Mouse (Mus musculus) embryonic facial prominence, embryonic 11.5 days (tissue): ENCODE data around the gene Gm4894. TPM values are rescaled to one million over a fixed set of nuclear protein-coding genes. Genes with fewer than 3 reads are reported as not detected.

Source experiments
- ATAC-seq: fragments of 200-750 bp; cut with Nextera tagmentation; replicated peaks from 2 replicates; pipeline ENCODE4 v1.8.0; 2017; ENCODE audit warnings: low read depth; ENCODE audit not compliant: insufficient number of reproducible peaks, low FRiP score, low TSS enrichment
- DNase-seq: peaks from one replicate; pipeline ENCODE4 v3.0.0-alpha.2; 2015; ENCODE audit warnings: low spot score
- H3K27ac ChIP-seq: fragments of 300-500 bp; sonication (generic); replicated peaks from 2 replicates; pipeline ENCODE4 v1.5.1; 2014; ENCODE audit warnings: mild to moderate bottlenecking, low read depth, low read length, control low read depth
- H3K27me3 ChIP-seq: fragments of 300-500 bp; sonication (generic); 2 replicates; pipeline ENCODE4 v1.6.1; 2014; ENCODE audit warnings: mild to moderate bottlenecking, low read length, moderate library complexity, mixed read lengths; ENCODE audit not compliant: control insufficient read depth, insufficient read depth
- H3K36me3 ChIP-seq: fragments of 300-500 bp; sonication (generic); replicated peaks from 2 replicates; pipeline ENCODE4 v1.6.1; 2014; ENCODE audit warnings: low read depth, mild to moderate bottlenecking, low read length, moderate library complexity, mixed read lengths; ENCODE audit not compliant: control insufficient read depth, insufficient read depth
- H3K4me1 ChIP-seq: fragments of 300-500 bp; sonication (generic); 2 replicates; pipeline ENCODE4 v1.6.1; 2014; ENCODE audit warnings: low read length, mixed read lengths; ENCODE audit not compliant: control insufficient read depth, insufficient read depth
- H3K4me2 ChIP-seq: fragments of 300-500 bp; sonication (generic); 2 replicates; pipeline ENCODE4 v1.6.1; 2014; ENCODE audit warnings: low read depth, mild to moderate bottlenecking, control low read depth, low read length, moderate library complexity
- H3K4me3 ChIP-seq: fragments of 300-500 bp; sonication (generic); 2 replicates; pipeline ENCODE4 v1.5.1; 2014; ENCODE audit warnings: low read depth, low read length, control low read depth
- H3K9ac ChIP-seq: fragments of 300-500 bp; sonication (generic); replicated peaks from 2 replicates; pipeline ENCODE4 v1.6.1; 2014; ENCODE audit warnings: mild to moderate bottlenecking, control low read depth, low read length
- H3K9me3 ChIP-seq: fragments of 300-500 bp; sonication (generic); replicated peaks from 2 replicates; pipeline ENCODE4 v1.6.1; 2016; ENCODE audit warnings: mild to moderate bottlenecking, low read length, inconsistent platforms, mixed read lengths; ENCODE audit not compliant: control insufficient read depth
- polyA plus RNA-seq: library from polyadenylated mRNA; unstranded; fragments of >200 nt; fragmentation: Nextera tagmentation; extraction: Ambion mirVana; gene quantifications from 2 replicates; pipeline ENCODE4 v1.2.1, GENCODE M21; 2014

Gm4894 gene
- polyA plus RNA-seq, 1 experiment from 2014 or later = not detected

GRCm38 (mm10) chr9:49318638-49319037 is 68.3 kb downstream of the Gm4894 start:
- DNase-seq (no peak), ATAC-seq (no peak)
- Histone ChIP-seq H3K9ac (no peak overlapping the region), H3K4me3 (no peak overlapping the region), H3K4me1 (no peaks in the 10 kb centered on the region), H3K36me3 (no peaks in the 10 kb centered on the region), H3K4me2 (no peak overlapping the region), H3K9me3 (no peaks in the 10 kb centered on the region), H3K27me3 (no peaks in the 10 kb centered on the region), H3K27ac (no peak overlapping the region)

Other genes with a start within 250 kb of the Gm4894 start
- gene Zw10, start 194.9 kb upstream of the Gm4894 start, polyA plus RNA-seq = 57.3 and 58.6 TPM in 2 replicates
- gene Tmprss5, start 169.3 kb upstream of the Gm4894 start, polyA plus RNA-seq = 0.21 and 0.93 TPM in 2 replicates
- not detected in 2 replicates for gene Drd2, start 90.1 kb downstream of the Gm4894 start, polyA plus RNA-seq
- not detected in 2 replicates for gene Ankk1, start 176.5 kb downstream of the Gm4894 start, polyA plus RNA-seq
- gene Ttc12, start 235.7 kb downstream of the Gm4894 start, polyA plus RNA-seq = 1.9 and 2.1 TPM in 2 replicates